Mouse (Mus musculus) megakaryocyte progenitor cell, adult 5-6 weeks (primary cell): ENCODE results near the gene Stxbp3. TPM values are rescaled to one million over a fixed set of nuclear protein-coding genes. Genes with fewer than 3 reads are reported as not detected.

ENCODE experiments used
- ATAC-seq: replicated peaks from 2 replicates; pipeline ENCODE4 v1.8.0; 2016; ENCODE audit warnings: mild to moderate bottlenecking, moderate TSS enrichment, inconsistent platforms; ENCODE audit not compliant: poor library complexity
- total RNA-seq, 2 experiments: library from RNA; stranded (forward) in 1 of 2; stranded (reverse) in 1 of 2; fragments of 157-497, 149-512 nt in 1 of 2; fragments of 200-1000 nt in 1 of 2; gene quantifications; 2 replicates each; pipeline versions ENCODE4 v1.2.3 to v1.2.4; 2015 to 2017

Gene Stxbp3
- total RNA-seq, 2 experiments from 2014 or later = 18.0 to 36.7 TPM

DNA sequence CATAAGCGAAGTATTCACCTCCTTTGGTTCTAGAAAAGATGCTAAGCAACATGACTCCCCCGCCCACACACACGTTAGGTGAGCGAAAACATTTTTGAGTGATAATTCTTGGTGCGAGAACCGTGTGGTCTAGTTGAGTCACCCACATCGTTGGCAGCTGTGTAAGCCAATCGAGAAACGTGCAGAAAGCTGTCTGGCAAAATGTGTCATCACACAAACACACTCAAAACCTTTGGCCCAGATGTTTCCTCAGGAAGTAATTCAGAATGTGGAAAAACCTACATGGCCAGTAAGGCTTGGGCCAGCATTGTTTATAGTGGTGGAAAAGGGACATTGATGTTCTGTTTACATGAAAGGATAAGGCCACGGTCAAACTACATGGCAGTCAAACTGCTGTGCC is 72.9 kb downstream of the Stxbp3 start:
- peak; percentile 48 for ATAC-seq

DNA sequence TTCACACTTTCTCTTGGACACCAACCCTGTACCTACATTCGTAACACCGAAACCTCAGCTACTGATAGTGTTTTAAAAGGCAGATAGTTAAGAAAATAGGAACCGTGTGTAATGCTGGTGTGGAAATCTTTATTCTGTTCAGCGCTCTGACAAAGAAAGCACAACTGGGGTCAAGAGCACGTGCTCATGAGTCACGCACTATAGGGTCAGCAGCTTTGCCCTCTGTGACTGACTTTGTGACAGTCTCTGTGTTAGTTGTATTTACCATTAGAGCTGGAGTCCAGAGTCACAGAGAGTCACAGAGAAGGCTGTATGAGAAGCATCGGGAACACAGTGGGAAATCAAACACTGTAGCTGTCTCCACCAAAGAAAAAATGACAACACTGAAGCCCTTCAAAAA is 73.4 kb downstream of the Stxbp3 start:
- ATAC-seq = no peak

DNA sequence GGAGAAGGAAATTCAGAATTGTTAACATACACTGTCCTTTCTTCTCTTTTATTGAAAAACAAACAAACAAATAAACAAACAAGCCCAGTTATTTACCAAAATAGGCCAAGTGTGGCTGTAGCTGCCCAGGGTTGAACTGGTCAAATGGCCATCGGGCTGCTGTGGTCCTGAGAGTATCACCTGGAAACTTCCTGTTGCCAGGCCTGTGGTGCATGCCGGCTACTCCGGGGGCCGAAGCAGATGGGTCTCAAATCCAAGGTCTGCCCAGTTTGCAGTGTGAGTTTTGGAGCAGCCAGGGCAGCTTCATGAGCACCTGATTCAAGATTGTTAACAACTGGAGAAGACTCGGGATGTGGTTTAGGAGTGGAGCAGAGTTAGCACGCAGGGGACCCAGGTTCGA is 74.8 kb downstream of the Stxbp3 start:
- ATAC-seq = no peak

DNA sequence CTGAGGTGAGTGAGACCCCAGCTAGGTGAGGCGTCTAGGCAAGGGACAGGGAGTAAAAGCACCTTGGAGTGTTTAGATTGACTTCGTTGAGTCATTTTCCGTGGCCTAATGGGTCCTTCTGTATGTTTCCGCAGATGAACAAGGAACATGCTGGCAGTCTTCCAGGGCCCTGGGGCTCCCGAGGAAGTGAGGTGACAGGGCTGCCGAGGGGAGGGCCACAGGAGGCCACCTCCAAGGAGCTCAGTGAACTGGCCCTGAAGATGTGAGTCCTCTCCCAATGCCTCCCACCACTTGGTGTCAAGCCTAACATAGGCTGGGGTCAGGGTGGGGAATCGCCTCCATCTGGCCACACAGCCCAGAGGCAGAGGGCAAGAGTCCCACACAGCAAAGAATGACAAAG is 75.3 kb downstream of the Stxbp3 start:
- ATAC-seq = no peak

DNA sequence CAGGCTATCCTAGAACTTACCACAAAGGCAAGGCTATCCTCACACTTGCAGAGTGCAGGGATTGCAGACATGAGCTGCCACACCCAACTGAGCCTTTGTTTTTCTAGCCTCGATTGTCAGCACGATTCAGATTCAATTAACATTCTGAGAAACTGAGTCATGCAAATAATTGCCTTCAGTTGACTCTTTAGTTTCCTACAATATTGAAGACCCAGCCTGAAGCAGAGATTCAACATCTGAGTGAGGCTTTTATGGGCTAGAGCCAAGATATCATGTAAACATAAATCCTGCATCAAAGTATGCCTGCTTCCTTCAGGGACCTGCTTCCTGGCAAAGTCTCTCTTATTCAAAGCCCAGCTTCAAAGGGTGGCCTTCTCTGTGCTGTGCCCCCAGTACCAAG is 76.6 kb downstream of the Stxbp3 start:
- no peak for ATAC-seq

DNA sequence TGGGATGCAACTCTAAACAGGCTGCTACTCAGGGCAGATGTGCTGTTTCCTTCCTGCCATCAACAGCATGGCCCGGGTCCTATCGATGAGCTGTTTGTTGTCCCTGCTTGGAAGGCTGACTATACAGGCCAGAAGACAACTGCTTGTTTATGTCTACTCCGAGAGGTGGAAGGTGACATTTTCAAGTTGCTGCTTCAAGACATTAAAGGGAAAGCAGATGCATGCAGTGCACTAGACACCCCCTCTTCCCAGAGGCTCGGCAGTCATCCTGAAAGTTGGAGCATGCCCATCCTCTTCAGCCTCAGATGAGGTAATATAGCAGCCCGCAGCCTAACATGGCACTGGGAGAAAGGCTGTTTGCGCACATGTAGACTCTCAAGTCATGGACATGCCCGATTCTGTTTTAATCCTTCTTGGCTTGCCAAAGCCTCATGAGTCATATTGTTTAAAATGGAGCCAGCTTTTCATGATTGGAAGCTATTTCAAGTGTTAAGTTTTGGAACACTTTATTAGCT is 77.7 kb downstream of the Stxbp3 start:
- no peak for ATAC-seq

DNA sequence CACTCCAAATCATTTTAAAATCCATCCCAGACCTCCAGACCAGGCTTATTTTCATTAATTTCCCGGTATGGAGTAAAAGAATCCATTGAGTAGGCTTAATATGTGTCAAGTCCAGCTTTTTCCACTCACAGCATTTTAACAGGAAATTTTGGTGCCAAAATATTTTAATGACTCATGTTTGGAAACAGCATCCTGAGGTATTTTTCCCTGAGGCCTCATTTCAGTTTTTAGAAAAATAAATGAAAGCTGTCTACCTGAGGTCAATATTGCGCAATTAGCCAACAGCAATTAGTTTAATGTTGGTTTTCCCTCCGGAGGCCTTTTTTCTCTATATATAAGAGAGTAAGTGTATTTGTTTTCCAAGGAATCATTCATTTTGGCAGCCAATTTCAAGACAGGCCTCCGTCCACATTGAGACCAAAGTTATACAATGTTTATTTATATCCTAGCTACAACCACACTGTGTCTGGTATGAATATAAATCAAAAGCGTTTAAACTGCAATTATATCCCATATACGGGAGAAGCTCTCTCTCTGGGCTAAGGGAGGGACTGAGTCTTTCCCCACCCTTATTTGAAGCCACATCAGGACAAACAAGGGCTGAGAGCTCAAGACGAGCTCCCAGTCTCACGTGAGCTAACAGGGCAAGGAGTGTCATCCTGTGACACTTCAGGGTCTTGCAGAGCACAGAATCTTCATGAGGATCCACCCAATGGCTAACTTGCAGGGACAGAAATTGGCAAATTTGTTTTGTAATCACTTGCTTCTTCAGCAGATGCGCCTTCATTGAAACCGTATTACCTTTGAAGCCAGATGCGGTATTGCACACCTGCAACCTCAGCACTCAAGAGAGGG is 80.5 kb downstream of the Stxbp3 start:
- ATAC-seq = no peak

DNA sequence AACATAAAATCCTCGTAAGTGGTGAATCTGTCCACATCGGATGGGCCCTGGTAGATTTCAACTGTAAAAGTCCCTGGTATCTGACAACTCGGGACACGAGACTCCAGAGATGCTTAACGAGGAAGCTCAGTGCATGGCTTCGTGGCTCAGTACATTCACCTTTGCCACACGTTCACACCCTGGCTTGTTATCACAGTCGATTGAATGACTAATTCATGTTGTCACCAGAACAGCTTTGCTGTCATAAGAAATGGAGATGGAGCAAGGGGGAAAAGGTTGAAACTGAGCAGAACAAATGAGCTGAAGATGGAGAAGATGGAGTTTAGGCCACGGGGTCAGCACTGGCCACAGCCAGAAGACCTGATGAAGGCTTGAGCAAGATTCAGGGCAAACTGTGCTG is 82.8 kb downstream of the Stxbp3 start:
- ATAC-seq = no peak

DNA sequence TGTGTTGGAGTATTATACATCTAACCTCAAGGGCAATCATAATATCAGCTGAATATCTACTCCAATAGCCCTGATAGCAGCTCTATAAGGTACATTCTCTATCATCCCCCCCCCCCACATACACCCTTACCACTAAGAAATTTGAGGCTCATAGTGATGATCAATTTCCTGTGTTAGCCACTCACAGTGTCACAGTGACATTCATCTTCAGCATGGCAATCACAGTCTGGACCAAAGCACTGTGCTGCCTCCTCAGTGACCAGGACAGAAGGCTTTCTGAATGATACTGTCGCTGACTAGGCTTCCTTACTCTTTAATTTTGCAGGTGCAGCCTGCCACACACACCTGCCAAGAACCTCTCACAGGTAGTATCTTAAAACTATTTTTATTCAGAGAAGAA is 84.2 kb downstream of the Stxbp3 start:
- ATAC-seq = no peak

DNA sequence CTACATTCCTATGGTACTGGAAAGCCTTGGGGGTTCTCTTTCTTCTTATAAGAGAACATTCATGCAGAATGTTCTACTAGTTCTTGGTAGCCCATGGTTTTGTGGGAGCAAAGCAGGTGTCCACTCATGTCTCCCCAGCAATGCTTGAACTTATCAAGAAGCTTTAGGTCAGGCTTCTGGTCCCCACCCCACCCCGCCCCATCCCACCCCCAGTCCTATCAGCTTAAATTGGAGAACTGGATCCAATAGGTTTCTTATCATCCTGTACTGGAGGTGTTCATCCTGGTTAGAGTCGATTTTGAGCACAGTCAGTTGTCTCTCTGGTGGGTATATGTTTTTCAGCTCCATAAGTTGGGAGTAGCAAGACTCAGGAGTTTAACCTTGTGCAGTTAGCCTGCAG is 84.8 kb downstream of the Stxbp3 start:
- no peak for ATAC-seq

DNA sequence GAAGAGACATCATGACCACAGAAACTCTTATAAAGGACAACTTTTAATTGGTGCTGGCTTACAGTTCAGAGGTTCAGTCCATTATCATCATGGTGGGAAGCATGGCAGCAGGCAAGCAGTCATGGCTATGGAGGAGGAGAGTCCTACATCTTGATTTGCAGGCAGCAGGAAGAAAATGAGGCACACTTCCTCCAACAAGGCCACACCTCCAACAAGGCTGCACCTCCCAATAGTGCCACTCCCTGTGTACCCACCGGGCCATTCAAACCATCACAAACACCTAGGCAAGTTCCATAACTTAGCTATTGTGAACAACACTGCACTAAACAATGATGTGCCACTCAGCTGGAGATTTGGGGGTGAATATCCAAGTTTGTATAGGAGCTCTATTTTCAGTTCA is 85.8 kb downstream of the Stxbp3 start:
- no peak for ATAC-seq

DNA sequence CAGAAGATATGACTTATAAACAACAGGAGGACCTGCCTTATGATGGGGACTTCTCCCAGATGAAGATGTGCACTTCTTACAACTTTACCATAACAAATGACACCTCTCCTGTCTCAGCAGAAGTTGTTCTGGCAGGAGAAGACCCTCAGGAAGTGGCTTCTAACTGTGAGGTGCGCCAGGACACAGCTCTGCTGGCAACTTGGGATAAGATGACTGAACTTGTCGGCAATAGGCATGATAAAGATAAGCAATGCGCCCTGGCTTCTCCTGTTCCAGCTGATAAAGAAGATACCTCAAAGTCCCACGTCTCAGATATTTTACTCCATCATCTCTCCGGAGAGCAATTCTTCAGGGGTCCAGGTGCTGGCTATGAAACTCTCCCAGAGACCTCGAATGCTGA is 88.6 kb downstream of the Stxbp3 start:
- peak; percentile 80 for ATAC-seq

DNA sequence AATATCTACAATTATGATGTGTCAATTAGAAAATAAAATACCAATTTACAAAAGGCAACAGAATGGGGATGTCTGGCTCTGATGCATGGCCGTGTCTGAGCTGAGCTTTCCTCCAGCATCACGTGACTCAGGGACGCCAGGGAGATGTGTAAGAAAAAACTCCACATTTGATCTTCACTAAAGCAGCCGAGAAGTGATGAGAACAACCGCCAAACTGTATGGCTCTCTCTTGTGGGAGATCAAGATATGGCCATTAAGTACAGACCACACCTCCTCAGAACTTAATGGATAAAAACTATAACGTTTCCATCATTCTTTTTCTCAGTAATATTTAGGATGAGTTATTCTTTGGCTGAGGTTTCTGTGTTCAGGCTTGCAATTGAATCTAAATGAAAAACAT is 89.3 kb downstream of the Stxbp3 start:
- peak; percentile 81 for ATAC-seq

DNA sequence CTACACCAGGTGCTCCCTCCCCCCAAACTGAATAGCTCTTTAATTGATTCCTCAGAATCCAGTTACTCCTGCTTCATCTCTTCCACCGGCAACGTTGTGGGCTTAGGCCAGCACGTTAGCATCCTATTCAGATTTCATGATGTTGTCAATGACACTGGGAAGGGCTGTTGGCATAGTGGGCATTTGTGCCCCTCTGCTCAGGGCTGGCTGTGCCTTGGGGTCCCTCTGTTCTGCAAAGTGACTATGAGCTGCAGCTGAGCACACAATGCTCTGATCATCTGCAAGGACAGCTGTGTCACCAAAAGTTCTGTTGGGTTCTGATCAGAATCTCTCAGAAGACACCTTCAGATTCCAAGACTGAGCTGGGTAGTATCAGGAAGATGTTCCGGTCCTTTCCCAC is 96.3 kb downstream of the Stxbp3 start:
- ATAC-seq = no peak

Other genes starting within 250 kb of the Stxbp3 start
- 1.6 and 2.4 TPM in 2 replicates for gene Wdr47, start 249.2 kb downstream of the Stxbp3 start, total RNA-seq (2015)
- 4.1 and 8.9 TPM in 2 replicates for gene Wdr47, start 249.2 kb downstream of the Stxbp3 start, total RNA-seq (2017)
- 36.1 and 39.2 TPM in 2 replicates for gene Clcc1, start 186.6 kb downstream of the Stxbp3 start, total RNA-seq (2015)
- gene Clcc1, start 186.6 kb downstream of the Stxbp3 start, total RNA-seq (2017) = 85.3 and 91.2 TPM in 2 replicates
- gene Gpsm2, start 118.2 kb downstream of the Stxbp3 start, total RNA-seq (2015) = 7.2 and 11.1 TPM in 2 replicates
- 11.7 and 16.3 TPM in 2 replicates for gene Gpsm2, start 118.2 kb downstream of the Stxbp3 start, total RNA-seq (2017)
- gene Aknad1, start 100.9 kb downstream of the Stxbp3 start, total RNA-seq (2015) = 0.10 TPM in 1 of 2 replicates, not detected in the other
- gene Aknad1, start 100.9 kb downstream of the Stxbp3 start, total RNA-seq (2017) = 0.14 TPM in 1 of 2 replicates, not detected in the other
- 0.07 TPM in 1 of 2 replicates, not detected in the other for gene Fndc7, start 49.5 kb upstream of the Stxbp3 start, total RNA-seq (2015)
- 0.25 TPM in 1 of 2 replicates, not detected in the other for gene Fndc7, start 49.5 kb upstream of the Stxbp3 start, total RNA-seq (2017)
- gene Prpf38b, start 71.2 kb upstream of the Stxbp3 start, total RNA-seq (2015) = 138 and 148 TPM in 2 replicates
- gene Prpf38b, start 71.2 kb upstream of the Stxbp3 start, total RNA-seq (2017) = 235 and 313 TPM in 2 replicates
- gene Henmt1, start 99.3 kb upstream of the Stxbp3 start, total RNA-seq (2015) = 0.56 TPM in 1 of 2 replicates, not detected in the other
- gene Henmt1, start 99.3 kb upstream of the Stxbp3 start, total RNA-seq (2017) = 0.64 TPM in 1 of 2 replicates, not detected in the other
- gene Gm9857, start 99.9 kb upstream of the Stxbp3 start, total RNA-seq (2015) = not detected in 2 replicates
- not detected in 2 replicates for gene Gm9857, start 99.9 kb upstream of the Stxbp3 start, total RNA-seq (2017)
- gene Fam102b, start 187.1 kb upstream of the Stxbp3 start, total RNA-seq (2015) = 26.6 and 27.6 TPM in 2 replicates
- gene Fam102b, start 187.1 kb upstream of the Stxbp3 start, total RNA-seq (2017) = 31.1 and 34.7 TPM in 2 replicates
- not detected in 2 replicates for gene Slc25a54, start 239.9 kb upstream of the Stxbp3 start, total RNA-seq (2015)
- gene Slc25a54, start 239.9 kb upstream of the Stxbp3 start, total RNA-seq (2017) = not detected in 2 replicates